Mouse (Mus musculus) stomach, postnatal 0 days (tissue): ENCODE results near the gene Vav3. TPM values are rescaled to one million over a fixed set of nuclear protein-coding genes. Genes with fewer than 3 reads are reported as not detected.
"Not testable (repeated sequence)": the region's sequence is repeated elsewhere in the genome, so short reads cannot be mapped to it uniquely, and the experiment has no call there.

Experiments used
- ATAC-seq: fragments of 200-750 bp; cut with Nextera tagmentation; 2 replicates; pipeline ENCODE4 v1.8.0; 2017; ENCODE audit not compliant: low FRiP score, low TSS enrichment
- DNase-seq: peaks from one replicate; pipeline ENCODE4 v3.0.0-alpha.2; 2016; ENCODE audit warnings: low spot score
- H3K27ac ChIP-seq: fragments of 300-500 bp; sonication (generic); replicated peaks from 2 replicates; pipeline ENCODE4 v1.5.1; 2014; ENCODE audit warnings: mild to moderate bottlenecking, control low read depth
- H3K27me3 ChIP-seq: fragments of 300-500 bp; sonication (generic); 2 replicates; pipeline ENCODE4 v1.6.1; 2014; ENCODE audit warnings: low read length; ENCODE audit not compliant: control insufficient read depth, insufficient read depth
- H3K36me3 ChIP-seq: fragments of 300-500 bp; sonication (generic); 2 replicates; pipeline ENCODE4 v1.6.1; 2014; ENCODE audit warnings: low read length, mixed read lengths; ENCODE audit not compliant: control insufficient read depth, insufficient read depth
- H3K4me1 ChIP-seq: fragments of 300-500 bp; sonication (generic); replicated peaks from 2 replicates; pipeline ENCODE4 v1.6.1; 2014; ENCODE audit warnings: antibody characterized with exemption; ENCODE audit not compliant: control insufficient read depth, insufficient read depth
- H3K4me2 ChIP-seq: fragments of 300-500 bp; sonication (generic); replicated peaks from 2 replicates; pipeline ENCODE4 v1.6.1; 2014; ENCODE audit warnings: low read depth, mild to moderate bottlenecking, control low read depth, moderate library complexity
- H3K4me3 ChIP-seq: fragments of 300-500 bp; sonication (generic); 2 replicates; pipeline ENCODE4 v1.5.1; 2014; ENCODE audit warnings: low read depth, low read length, control low read depth
- H3K9ac ChIP-seq: fragments of 300-500 bp; sonication (generic); 2 replicates; pipeline ENCODE4 v1.6.1; 2014; ENCODE audit warnings: mild to moderate bottlenecking, low read length, control low read depth, mixed read lengths
- H3K9me3 ChIP-seq: fragments of 300-500 bp; sonication (generic); 2 replicates; pipeline ENCODE4 v1.6.1; 2016; ENCODE audit warnings: low read length; ENCODE audit not compliant: control insufficient read depth
- CTCF ChIP-seq: IDR thresholded peaks from 2 replicates; pipeline ENCODE4 v1.5.1; 2016; ENCODE audit warnings: antibody characterized with exemption, low read depth, mild to moderate bottlenecking, moderate library complexity
- EP300 ChIP-seq: optimal IDR thresholded peaks from 2 replicates; pipeline ENCODE3; 2016; ENCODE audit warnings: antibody characterized with exemption
- WGBS: fragments of 180-500 bp; shearing (Covaris S2); extraction: QIAGEN DNeasy Blood & Tissue Kit; methylation state at CpG from one replicate; pipeline ENCODE4 v1.1.7; 2014; 5-methylcytosine and 5-hydroxymethylcytosine counted together
- polyA plus RNA-seq: library from polyadenylated mRNA; unstranded; fragments of >200 nt; fragmentation: Nextera tagmentation; extraction: Ambion mirVana; gene quantifications from 2 replicates; pipeline ENCODE4 v1.2.1, GENCODE M21; 2015

Gene Vav3
- polyA plus RNA-seq, 1 experiment from 2014 or later = 20.2 TPM

GRCm38 (mm10) chr3:109438552-109438951 lies 98.1 kb downstream of the Vav3 start:
- Histone ChIP-seq H3K27ac (no peak overlapping the region), H3K4me2 (no peak overlapping the region), H3K4me3 (no peak overlapping the region), H3K36me3 (no peaks in the 10 kb centered on the region), H3K27me3 (no peaks in the 10 kb centered on the region), H3K9ac (no peak overlapping the region), H3K9me3 (no peaks in the 10 kb centered on the region), H3K4me1 (no peaks in the 10 kb centered on the region)
- no peak for DNase-seq
- ATAC-seq = no peak
- 86% methylated on average over 2 of the region's 2 CpGs for WGBS
- TF ChIP-seq EP300 (no peak), CTCF (no peak)

DNA sequence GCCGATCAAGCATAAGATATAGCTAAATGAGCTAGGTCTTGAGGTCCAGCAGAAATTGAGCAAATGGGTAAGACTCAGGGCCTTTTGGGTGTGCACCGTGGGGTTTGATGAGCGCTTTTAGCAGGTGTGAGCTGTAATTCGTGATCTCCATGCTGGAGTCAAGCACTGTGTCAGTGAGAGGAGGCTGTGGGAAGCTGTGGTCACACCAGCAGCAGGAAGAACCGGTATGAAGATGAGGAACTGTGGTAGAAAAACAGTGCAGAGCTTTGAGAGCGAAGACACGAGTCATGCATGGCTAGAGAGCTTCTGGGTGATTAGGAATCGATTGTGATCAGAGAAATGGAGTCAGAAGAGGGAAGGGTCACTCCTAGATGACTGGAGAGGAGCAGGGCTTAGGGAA lies 98.8 kb downstream of the Vav3 start:
- 79% methylated on average over 8 of the region's 8 CpGs for WGBS
- Histone ChIP-seq H3K4me3 (no peak overlapping the region), H3K27ac (no peak overlapping the region), H3K27me3 (no peaks in the 10 kb centered on the region), H3K9me3 (no peaks in the 10 kb centered on the region), H3K4me1 (no peaks in the 10 kb centered on the region), H3K36me3 (no peaks in the 10 kb centered on the region), H3K9ac (no peak overlapping the region), H3K4me2 (no peak overlapping the region)
- DNase-seq (no peak), ATAC-seq (no peak)
- no peak for TF ChIP-seq CTCF

- ATAC-seq = no peak
- TF ChIP-seq CTCF (no peak), EP300 (no peak)
- Histone ChIP-seq H3K27ac (no peak overlapping the region), H3K4me3 (no peak overlapping the region), H3K36me3 (no peaks in the 10 kb centered on the region), H3K9ac (no peak overlapping the region), H3K4me1 (no peaks in the 10 kb centered on the region), H3K4me2 (no peak overlapping the region), H3K27me3 (no peaks in the 10 kb centered on the region), H3K9me3 (no peaks in the 10 kb centered on the region)
- DNase-seq = no peak
- WGBS = 70% methylated on average over 6 of the region's 6 CpGs
Observed at GRCm38 (mm10) chr3:109440001-109440400, 99.5 kb downstream of the Vav3 start.

GRCm38 (mm10) chr3:109444077-109444476 lies 103.6 kb downstream of the Vav3 start:
- Histone ChIP-seq H3K9ac (no peak overlapping the region), H3K4me1 (no peaks in the 10 kb centered on the region), H3K9me3 (no peaks in the 10 kb centered on the region), H3K27ac (no peak overlapping the region), H3K4me2 (no peak overlapping the region), H3K36me3 (no peaks in the 10 kb centered on the region), H3K27me3 (no peaks in the 10 kb centered on the region), H3K4me3 (no peak overlapping the region)
- no peak for ATAC-seq
- TF ChIP-seq EP300 (no peak), CTCF (no peak)
- no peak for DNase-seq
- WGBS = 79% methylated on average over 3 of the region's 3 CpGs

GRCm38 (mm10) chr3:109446903-109447302 lies 106.5 kb downstream of the Vav3 start:
- Histone ChIP-seq H3K27ac (no peak overlapping the region), H3K4me1 (no peaks in the 10 kb centered on the region), H3K9ac (no peak overlapping the region), H3K4me2 (no peak overlapping the region), H3K4me3 (no peak overlapping the region), H3K9me3 (no peaks in the 10 kb centered on the region), H3K27me3 (no peaks in the 10 kb centered on the region), H3K36me3 (no peaks in the 10 kb centered on the region)
- TF ChIP-seq CTCF = no peak
- no peak for TF ChIP-seq EP300
- no peak for ATAC-seq
- WGBS = 59% methylated on average over 4 of the region's 4 CpGs
- no peak for DNase-seq

- H3K9ac ChIP-seq, H3K27ac ChIP-seq, H3K4me3 ChIP-seq, H3K4me2 ChIP-seq, H3K27me3 ChIP-seq, H3K9me3 ChIP-seq, ATAC-seq, H3K4me1 ChIP-seq, DNase-seq, H3K36me3 ChIP-seq: not testable (repeated sequence)
- WGBS = 82% methylated on average over 5 of the region's 5 CpGs
Observed at GRCm38 (mm10) chr3:109448249-109448648, 107.8 kb downstream of the Vav3 start.
